Mouse (Mus musculus) limb, embryonic 14.5 days (tissue): ENCODE data around the gene Lrrk1. TPM values are rescaled to one million over a fixed set of nuclear protein-coding genes. Genes with fewer than 3 reads are reported as not detected.
"Not testable (repeated sequence)": the region's sequence is repeated elsewhere in the genome, so short reads cannot be mapped to it uniquely, and the experiment has no call there.

ENCODE experiments used
- ATAC-seq: fragments of 200-750 bp; cut with Nextera tagmentation; 2 replicates; pipeline ENCODE4 v1.8.0; 2017; ENCODE audit warnings: low read depth, moderate number of reproducible peaks, moderate TSS enrichment; ENCODE audit not compliant: low FRiP score
- DNase-seq: peaks from one replicate; pipeline ENCODE4 v3.0.0-alpha.2; 2015; ENCODE audit warnings: low spot score
- H3K27ac ChIP-seq: fragments of 300-500 bp; sonication (generic); replicated peaks from 2 replicates; pipeline ENCODE4 v1.5.1; 2014; ENCODE audit warnings: low read depth, mild to moderate bottlenecking, low read length, moderate library complexity, mixed read lengths
- H3K27me3 ChIP-seq: fragments of 300-500 bp; sonication (generic); 2 replicates; pipeline ENCODE4 v1.6.1; 2014; ENCODE audit warnings: low read length, mixed read lengths; ENCODE audit not compliant: control insufficient read depth, insufficient read depth
- H3K36me3 ChIP-seq: fragments of 300-500 bp; sonication (generic); 2 replicates; pipeline ENCODE4 v1.6.1; 2014; ENCODE audit warnings: mild to moderate bottlenecking, low read length, moderate library complexity, mixed read lengths; ENCODE audit not compliant: control insufficient read depth, insufficient read depth
- H3K4me1 ChIP-seq: fragments of 300-500 bp; sonication (generic); 2 replicates; pipeline ENCODE4 v1.6.1; 2014; ENCODE audit warnings: antibody characterized with exemption, low read length, mixed read lengths; ENCODE audit not compliant: control insufficient read depth, insufficient read depth
- H3K4me2 ChIP-seq: fragments of 300-500 bp; sonication (generic); replicated peaks from 2 replicates; pipeline ENCODE4 v1.6.1; 2014; ENCODE audit warnings: low read depth, mild to moderate bottlenecking, low read length, moderate library complexity; ENCODE audit not compliant: severe bottlenecking
- H3K4me3 ChIP-seq: fragments of 300-500 bp; sonication (generic); replicated peaks from 2 replicates; pipeline ENCODE4 v1.5.1; 2014; ENCODE audit warnings: low read length
- H3K9ac ChIP-seq: fragments of 300-500 bp; sonication (generic); 2 replicates; pipeline ENCODE4 v1.6.1; 2014; ENCODE audit warnings: mild to moderate bottlenecking, low read depth, low read length, moderate library complexity; ENCODE audit not compliant: severe bottlenecking
- H3K9me3 ChIP-seq: fragments of 300-500 bp; sonication (generic); 2 replicates; pipeline ENCODE4 v1.6.1; 2016; ENCODE audit warnings: low read length; ENCODE audit not compliant: control insufficient read depth
- POLR2A ChIP-seq: fragments of 200-500 bp; IDR thresholded peaks from 2 replicates; pipeline ENCODE4 v1.8.0; 2012; ENCODE audit warnings: inconsistent platforms, mild to moderate bottlenecking, moderate library complexity, borderline replicate concordance; ENCODE audit not compliant: insufficient read depth, insufficient read length; ENCODE audit errors: extremely low read depth
- WGBS: fragments of 180-500 bp; shearing (Covaris S2); extraction: QIAGEN DNeasy Blood & Tissue Kit; methylation state at CpG from one replicate; pipeline ENCODE4 v1.1.7; 2014; 5-methylcytosine and 5-hydroxymethylcytosine counted together
- polyA plus RNA-seq, 2 experiments: library from polyadenylated mRNA; depleted of rRNA in 1 of 2; stranded (reverse) in 1 of 2; unstranded in 1 of 2; fragments of >200 nt; fragmentation: Nextera tagmentation in 1 of 2; extraction: Ambion mirVana in 1 of 2; gene quantifications; 2 replicates each; pipeline versions ENCODE4 v1.2.1 to v1.2.3; 2012 to 2014

The Lrrk1 gene
- polyA plus RNA-seq, 2 experiments, result 13.1 to 16.1 TPM

- H3K9me3 ChIP-seq, result no peaks in the 10 kb centered on the region
- no peak overlapping the region for H3K27ac ChIP-seq
- H3K9ac ChIP-seq, result no peak overlapping the region
- H3K27me3 ChIP-seq, result no peaks in the 10 kb centered on the region
- ATAC-seq (no peak), DNase-seq (no peak)
- H3K4me1 ChIP-seq, result peaks cover 17% of the 10 kb centered on the region
- WGBS, result 88% methylated on average over 1 of the region's 1 CpGs
- no peak overlapping the region for H3K4me3 ChIP-seq
- H3K36me3 ChIP-seq, result no peaks in the 10 kb centered on the region
- TF ChIP-seq POLR2A, result no peak
- H3K4me2 ChIP-seq, result no peak overlapping the region
Observed at GRCm38 (mm10) chr7:66195881-66196280, 192.3 kb downstream of the Lrrk1 start.

GRCm38 (mm10) chr7:66194511-66194910, 193.6 kb downstream of the Lrrk1 start:
- TF ChIP-seq POLR2A, result no peak
- no peaks in the 10 kb centered on the region for H3K36me3 ChIP-seq
- H3K9me3 ChIP-seq, result no peaks in the 10 kb centered on the region
- DNase-seq, result no peak
- H3K4me3 ChIP-seq, result no peak overlapping the region
- no peak overlapping the region for H3K4me2 ChIP-seq
- H3K27me3 ChIP-seq, result no peaks in the 10 kb centered on the region
- peaks cover 10% of the 10 kb centered on the region for H3K4me1 ChIP-seq
- WGBS, result 34% methylated on average over 3 of the region's 3 CpGs
- ATAC-seq, result no peak
- H3K27ac ChIP-seq, result no peak overlapping the region
- H3K9ac ChIP-seq, result no peak overlapping the region

GRCm38 (mm10) chr7:66190385-66190784, 197.8 kb downstream of the Lrrk1 start:
- ATAC-seq, H3K9ac ChIP-seq, H3K9me3 ChIP-seq, H3K27ac ChIP-seq, H3K27me3 ChIP-seq, H3K4me3 ChIP-seq, H3K4me2 ChIP-seq, H3K4me1 ChIP-seq, DNase-seq, H3K36me3 ChIP-seq: not testable (repeated sequence)
- WGBS, result 91% methylated on average over 10 of the region's 10 CpGs

- ATAC-seq (no peak), DNase-seq (no peak)
- no peak overlapping the region for H3K4me3 ChIP-seq
- H3K4me2 ChIP-seq, result no peak overlapping the region
- H3K4me1 ChIP-seq, result peaks cover 9% of the 10 kb centered on the region
- H3K36me3 ChIP-seq, result no peaks in the 10 kb centered on the region
- H3K9me3 ChIP-seq, result no peaks in the 10 kb centered on the region
- no peaks in the 10 kb centered on the region for H3K27me3 ChIP-seq
- WGBS, result 82% methylated on average over 4 of the region's 4 CpGs
- no peak for TF ChIP-seq POLR2A
- H3K27ac ChIP-seq, result no peak overlapping the region
- no peak overlapping the region for H3K9ac ChIP-seq
Observed at GRCm38 (mm10) chr7:66187581-66188231, 200.4 kb downstream of the Lrrk1 start.

- WGBS, result 90% methylated on average over 5 of the region's 5 CpGs
- Histone ChIP-seq H3K27me3 (no peaks in the 10 kb centered on the region), H3K4me1 (peaks cover 9% of the 10 kb centered on the region), H3K36me3 (no peaks in the 10 kb centered on the region), H3K4me3 (no peak overlapping the region), H3K27ac (no peak overlapping the region), H3K4me2 (no peak overlapping the region), H3K9me3 (no peaks in the 10 kb centered on the region), H3K9ac (no peak overlapping the region)
- ATAC-seq (no peak), DNase-seq (no peak)
- no peak for TF ChIP-seq POLR2A
Observed at GRCm38 (mm10) chr7:66185370-66185769, 202.8 kb downstream of the Lrrk1 start.

- H3K9me3 ChIP-seq, result no peaks in the 10 kb centered on the region
- no peaks in the 10 kb centered on the region for H3K27me3 ChIP-seq
- peaks cover 9% of the 10 kb centered on the region for H3K4me1 ChIP-seq
- DNase-seq (no peak), ATAC-seq (no peak)
- no peak overlapping the region for H3K4me3 ChIP-seq
- H3K27ac ChIP-seq, result no peak overlapping the region
- no peak overlapping the region for H3K9ac ChIP-seq
- no peak for TF ChIP-seq POLR2A
- no peak overlapping the region for H3K4me2 ChIP-seq
- no peaks in the 10 kb centered on the region for H3K36me3 ChIP-seq
- 79% methylated on average over 4 of the region's 4 CpGs for whole genome bisulfite sequencing
Observed at GRCm38 (mm10) chr7:66184026-66184425, 204.1 kb downstream of the Lrrk1 start.
